Mouse (Mus musculus) liver, embryonic 14.5 days (tissue): Measurements from ENCODE around the gene Myt1l. TPM values are rescaled to one million over a fixed set of nuclear protein-coding genes. Genes with fewer than 3 reads are reported as not detected.

ENCODE experiments used
- ATAC-seq: fragments of 200-750 bp; cut with Nextera tagmentation; 2 replicates; pipeline ENCODE4 v1.8.0; 2017; ENCODE audit warnings: moderate number of reproducible peaks, mild to moderate bottlenecking, moderate library complexity; ENCODE audit not compliant: insufficient read depth
- DNase-seq, 3 experiments: peaks; one replicate each; pipeline ENCODE4 v3.0.0-alpha.2; 2012 to 2013; ENCODE audit warnings: low read depth in 3 of 3, low spot score in 3 of 3
- H3K27ac ChIP-seq: fragments of 300-500 bp; sonication (generic); 2 replicates; pipeline ENCODE4 v1.5.1; 2014; ENCODE audit warnings: moderate library complexity, mild to moderate bottlenecking, control low read depth, inconsistent platforms
- H3K27me3 ChIP-seq: fragments of 300-500 bp; sonication (generic); 2 replicates; pipeline ENCODE4 v1.6.1; 2014; ENCODE audit warnings: mild to moderate bottlenecking, low read length, moderate library complexity; ENCODE audit not compliant: control insufficient read depth, insufficient read depth
- H3K36me3 ChIP-seq: fragments of 300-500 bp; sonication (generic); replicated peaks from 2 replicates; pipeline ENCODE4 v1.6.1; 2014; ENCODE audit warnings: low read depth; ENCODE audit not compliant: control insufficient read depth, insufficient read depth
- H3K4me1 ChIP-seq, 2 experiments: fragments of 200-500 bp in 1 of 2; fragments of 300-500 bp in 1 of 2; sonication (generic) in 1 of 2; replicated peaks; 2 replicates each; pipeline ENCODE4 v1.6.1; 2012 to 2014; ENCODE audit warnings: antibody characterized with exemption in 1 of 2, inconsistent platforms in 1 of 2, low read length in 1 of 2; ENCODE audit not compliant: control insufficient read depth in 2 of 2, insufficient read depth in 2 of 2
- H3K4me2 ChIP-seq: fragments of 300-500 bp; sonication (generic); 2 replicates; pipeline ENCODE4 v1.6.1; 2014; ENCODE audit warnings: low read depth, mild to moderate bottlenecking, control low read depth, moderate library complexity
- H3K4me3 ChIP-seq, 2 experiments: fragments of 200-500 bp in 1 of 2; fragments of 300-500 bp in 1 of 2; sonication (generic) in 1 of 2; 2 replicates each; pipeline ENCODE4 v1.5.1; 2012 to 2014; ENCODE audit warnings: low read depth in 2 of 2, low read length in 2 of 2, mild to moderate bottlenecking in 2 of 2, control low read depth in 1 of 2, inconsistent platforms in 1 of 2, moderate library complexity in 1 of 2; ENCODE audit not compliant: insufficient read depth in 1 of 2
- H3K9ac ChIP-seq: fragments of 300-500 bp; sonication (generic); replicated peaks from 2 replicates; pipeline ENCODE4 v1.6.1; 2014; ENCODE audit warnings: mild to moderate bottlenecking, control low read depth, moderate library complexity
- H3K9me3 ChIP-seq: fragments of 300-500 bp; sonication (generic); 2 replicates; pipeline ENCODE4 v1.6.1; 2016; ENCODE audit warnings: low read length, mixed read lengths; ENCODE audit not compliant: control insufficient read depth
- CTCF ChIP-seq: IDR thresholded peaks from 2 replicates; pipeline ENCODE4 v1.5.1; 2016; ENCODE audit warnings: antibody characterized with exemption, low read depth, control low read depth
- EP300 ChIP-seq: IDR thresholded peaks from 2 replicates; pipeline ENCODE4 v1.6.1; 2016; ENCODE audit warnings: antibody characterized with exemption, low read depth
- WGBS: fragments of 180-500 bp; shearing (Covaris S2); extraction: QIAGEN DNeasy Blood & Tissue Kit; methylation state at CpG from one replicate; pipeline ENCODE4 v1.1.7; 2014; ENCODE audit not compliant: insufficient replicate concordance; 5-methylcytosine and 5-hydroxymethylcytosine counted together
- polyA plus RNA-seq, 2 experiments: library from polyadenylated mRNA; depleted of rRNA in 1 of 2; stranded (reverse) in 1 of 2; unstranded in 1 of 2; fragments of >200 nt; fragmentation: Nextera tagmentation in 1 of 2; extraction: Ambion mirVana in 1 of 2; gene quantifications; 2 replicates each; pipeline versions ENCODE4 v1.2.1 to v1.2.3; 2012 to 2014

Gene Myt1l
- polyA plus RNA-seq, 2 experiments = not detected

GRCm38 (mm10) chr12:29601223-29601622 is 73.0 kb downstream of the Myt1l start:
- H3K36me3 ChIP-seq = no peaks in the 10 kb centered on the region
- TF ChIP-seq EP300 = no peak
- TF ChIP-seq CTCF = no peak
- no peaks in the 10 kb centered on the region for H3K4me1 ChIP-seq
- 58% methylated on average over 6 of the region's 6 CpGs for WGBS
- H3K27me3 ChIP-seq = no peaks in the 10 kb centered on the region
- H3K4me3 ChIP-seq = no peak overlapping the region
- H3K9ac ChIP-seq = no peak overlapping the region
- H3K9me3 ChIP-seq = no peaks in the 10 kb centered on the region
- no peak for ATAC-seq
- no peak for DNase-seq
- H3K27ac ChIP-seq = no peak overlapping the region
- H3K4me2 ChIP-seq = no peak overlapping the region

DNA sequence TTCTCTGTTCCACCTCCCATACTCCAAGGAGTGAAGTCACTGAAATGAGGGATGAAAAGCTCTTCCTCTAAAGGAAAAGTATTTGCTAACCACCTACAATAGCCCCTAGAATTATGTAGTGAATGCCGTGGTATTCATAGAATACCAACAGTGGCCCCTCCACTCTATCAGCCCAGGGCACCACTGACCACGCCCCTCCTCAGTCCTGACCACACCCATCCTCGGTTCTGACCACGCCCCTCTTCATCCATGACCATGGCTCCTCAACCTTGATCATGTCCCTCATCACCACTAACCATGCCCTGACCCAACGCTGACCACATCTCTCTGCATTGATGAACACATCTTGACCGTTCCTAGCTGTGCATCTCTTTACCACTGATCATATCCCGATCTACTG is 76.5 kb downstream of the Myt1l start:
- Histone ChIP-seq H3K4me2 (no peak overlapping the region), H3K9me3 (no peaks in the 10 kb centered on the region), H3K4me3 (no peak overlapping the region), H3K27me3 (no peaks in the 10 kb centered on the region), H3K9ac (no peak overlapping the region), H3K36me3 (no peaks in the 10 kb centered on the region), H3K4me1 (no peaks in the 10 kb centered on the region), H3K27ac (no peak overlapping the region)
- DNase-seq (no peak), ATAC-seq (no peak)
- TF ChIP-seq CTCF (no peak), EP300 (no peak)
- 62% methylated on average over 7 of the region's 7 CpGs for WGBS

DNA sequence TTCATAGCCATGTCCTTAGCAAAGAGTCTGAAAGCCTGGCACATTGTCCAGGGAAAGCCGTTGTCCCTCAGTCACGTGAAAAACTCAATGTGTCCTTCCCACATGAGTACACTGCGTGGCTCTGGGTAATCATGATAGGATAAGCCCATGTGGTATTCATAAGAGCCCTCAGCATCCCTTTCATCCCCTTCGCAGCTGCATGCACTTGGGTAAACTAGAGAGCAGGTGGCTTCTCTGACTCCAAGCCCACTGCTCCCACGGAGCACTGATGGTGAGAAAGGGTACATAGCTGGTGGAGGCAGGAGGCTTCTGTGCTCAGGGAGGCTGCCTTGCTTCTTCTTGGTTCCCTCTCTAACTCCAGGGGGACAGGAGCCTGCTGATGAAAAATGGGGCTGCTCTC is 76.9 kb downstream of the Myt1l start:
- 62% methylated on average over 5 of the region's 5 CpGs for WGBS
- no peak for DNase-seq
- no peak for ATAC-seq
- H3K27me3 ChIP-seq = no peaks in the 10 kb centered on the region
- H3K4me1 ChIP-seq = no peaks in the 10 kb centered on the region
- H3K27ac ChIP-seq = no peak overlapping the region
- H3K4me3 ChIP-seq = no peak overlapping the region
- H3K36me3 ChIP-seq = no peaks in the 10 kb centered on the region
- no peak overlapping the region for H3K9ac ChIP-seq
- H3K4me2 ChIP-seq = no peak overlapping the region
- TF ChIP-seq CTCF = no peak
- TF ChIP-seq EP300 = no peak
- no peaks in the 10 kb centered on the region for H3K9me3 ChIP-seq

GRCm38 (mm10) chr12:29606221-29606620 is 78.0 kb downstream of the Myt1l start:
- Histone ChIP-seq H3K27me3 (no peaks in the 10 kb centered on the region), H3K4me1 (no peaks in the 10 kb centered on the region), H3K9me3 (no peaks in the 10 kb centered on the region), H3K4me3 (no peak overlapping the region), H3K27ac (no peak overlapping the region), H3K9ac (no peak overlapping the region), H3K4me2 (no peak overlapping the region), H3K36me3 (no peaks in the 10 kb centered on the region)
- no peak for ATAC-seq
- DNase-seq = no peak
- no peak for TF ChIP-seq EP300
- no peak for TF ChIP-seq CTCF
- 52% methylated on average over 6 of the region's 6 CpGs for WGBS

DNA sequence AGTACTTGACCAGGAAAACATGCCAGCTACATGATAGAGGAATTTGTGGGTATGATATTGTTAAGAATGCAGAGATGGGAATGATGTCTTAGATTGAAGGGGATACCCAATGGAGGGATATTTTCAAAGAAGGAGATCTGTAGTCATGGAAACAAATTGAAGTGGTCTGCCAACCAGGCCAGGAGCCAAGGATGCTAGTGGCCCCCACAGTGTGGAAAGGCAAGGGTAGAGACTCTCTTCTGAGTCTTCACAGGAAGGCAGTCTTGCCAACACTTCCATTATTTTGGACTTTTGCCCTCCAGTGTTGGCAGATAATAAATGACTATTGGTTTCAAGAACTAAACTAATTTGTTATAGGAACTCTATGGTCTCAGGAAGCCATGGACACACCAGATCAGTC is 89.6 kb downstream of the Myt1l start:
- H3K27ac ChIP-seq = no peak overlapping the region
- no peaks in the 10 kb centered on the region for H3K36me3 ChIP-seq
- no peaks in the 10 kb centered on the region for H3K9me3 ChIP-seq
- no peaks in the 10 kb centered on the region for H3K4me1 ChIP-seq
- no peak overlapping the region for H3K4me2 ChIP-seq
- no peak overlapping the region for H3K4me3 ChIP-seq
- TF ChIP-seq EP300 (no peak), CTCF (no peak)
- no peaks in the 10 kb centered on the region for H3K27me3 ChIP-seq
- H3K9ac ChIP-seq = no peak overlapping the region
- ATAC-seq (no peak), DNase-seq (no peak)

- 57% methylated on average over 5 of the region's 5 CpGs for WGBS
- Histone ChIP-seq H3K27ac (no peak overlapping the region), H3K36me3 (no peaks in the 10 kb centered on the region), H3K4me3 (no peak overlapping the region), H3K4me1 (no peaks in the 10 kb centered on the region), H3K9ac (no peak overlapping the region), H3K9me3 (no peaks in the 10 kb centered on the region), H3K4me2 (no peak overlapping the region), H3K27me3 (no peaks in the 10 kb centered on the region)
- TF ChIP-seq CTCF (no peak), EP300 (no peak)
- ATAC-seq (no peak), DNase-seq (no peak)
These were observed 93.3 kb downstream of the Myt1l start for GRCm38 (mm10) chr12:29621530-29621929.
